Mouse (Mus musculus): ENCODE results near the gene Pgm5.

DNA sequence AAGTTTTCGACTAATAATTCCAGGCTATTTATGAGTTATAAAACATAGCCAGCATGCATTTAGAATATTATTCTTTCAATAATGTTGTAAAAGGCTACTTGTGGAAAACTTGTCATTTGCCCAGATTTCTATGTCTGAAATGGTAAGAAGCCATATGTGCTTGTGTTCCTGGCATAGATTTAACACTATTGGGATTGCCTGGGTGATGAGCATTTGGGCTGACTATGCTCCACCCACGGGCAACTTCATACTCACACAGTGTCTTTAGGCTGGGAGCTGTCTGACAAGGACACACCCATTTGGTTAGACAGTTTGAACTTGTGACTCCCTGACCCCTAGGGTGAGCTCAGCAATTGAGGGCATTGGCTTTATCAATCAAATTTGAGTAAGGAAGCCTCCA lies 157.3 kb downstream of the Pgm5 start:
- no peak for TF ChIP-seq CTCF (IDR thresholded peaks at IDR 0.05; ENCODE audit: extremely low read depth, insufficient read length, insufficient replicate concordance, low read depth, low read length)
- no peak for TF ChIP-seq POLR2A (IDR thresholded peaks at IDR 0.05; ENCODE audit: low read depth, low read length)
